Mouse (Mus musculus): ENCODE results near the gene Dlst.

- TF ChIP-seq CTCF (IDR thresholded peaks at IDR 0.05; ENCODE audit: control insufficient read depth, insufficient read depth, insufficient replicate concordance, low read depth, low read length) = no peak
- TF ChIP-seq POLR2A (IDR thresholded peaks at IDR 0.05; ENCODE audit: control insufficient read depth, low read depth, low read length) = no peak
These were observed 19.4 kb upstream of the Dlst start for GRCm38 (mm10) chr12:85091190-85091589.
